Mouse (Mus musculus) midbrain, embryonic 11.5 days (tissue): ENCODE data around the gene Rab7b. TPM values are rescaled to one million over a fixed set of nuclear protein-coding genes. Genes with fewer than 3 reads are reported as not detected.

ENCODE experiments used
- ATAC-seq: fragments of 200-750 bp; cut with Nextera tagmentation; 2 replicates; pipeline ENCODE4 v1.8.0; 2017; ENCODE audit warnings: moderate TSS enrichment, moderate library complexity; ENCODE audit not compliant: low FRiP score
- DNase-seq: peaks from one replicate; pipeline ENCODE4 v3.0.0; 2015; ENCODE audit warnings: low spot score; ENCODE audit errors: missing footprints
- H3K27ac ChIP-seq: fragments of 300-500 bp; sonication (generic); 2 replicates; pipeline ENCODE4 v1.5.1; 2014; ENCODE audit warnings: low read depth, low read length
- H3K27me3 ChIP-seq: fragments of 300-500 bp; sonication (generic); 2 replicates; pipeline ENCODE4 v1.6.1; 2014; ENCODE audit warnings: mild to moderate bottlenecking, low read length, moderate library complexity, mixed read lengths; ENCODE audit not compliant: control insufficient read depth, insufficient read depth
- H3K36me3 ChIP-seq: fragments of 300-500 bp; sonication (generic); 2 replicates; pipeline ENCODE4 v1.6.1; 2014; ENCODE audit warnings: mild to moderate bottlenecking, low read length, moderate library complexity, mixed read lengths; ENCODE audit not compliant: control insufficient read depth, insufficient read depth
- H3K4me1 ChIP-seq: fragments of 300-500 bp; sonication (generic); 2 replicates; pipeline ENCODE4 v1.6.1; 2014; ENCODE audit warnings: low read length; ENCODE audit not compliant: control insufficient read depth, insufficient read depth
- H3K4me2 ChIP-seq: fragments of 300-500 bp; sonication (generic); 2 replicates; pipeline ENCODE4 v1.6.1; 2014; ENCODE audit warnings: mild to moderate bottlenecking, moderate library complexity
- H3K4me3 ChIP-seq: fragments of 300-500 bp; sonication (generic); 2 replicates; pipeline ENCODE4 v1.5.1; 2014; ENCODE audit warnings: low read depth, low read length
- H3K9ac ChIP-seq: fragments of 300-500 bp; sonication (generic); 2 replicates; pipeline ENCODE4 v1.6.1; 2014; ENCODE audit warnings: low read length
- H3K9me3 ChIP-seq: fragments of 300-500 bp; sonication (generic); 2 replicates; pipeline ENCODE4 v1.6.1; 2016; ENCODE audit warnings: low read length; ENCODE audit not compliant: control insufficient read depth
- WGBS: fragments of 180-500 bp; shearing (Covaris S2); extraction: QIAGEN DNeasy Blood & Tissue Kit; methylation state at CpG from one replicate; pipeline ENCODE4 v1.1.7; 2014; 5-methylcytosine and 5-hydroxymethylcytosine counted together
- polyA plus RNA-seq: library from polyadenylated mRNA; unstranded; fragments of >200 nt; fragmentation: Nextera tagmentation; extraction: Ambion mirVana; gene quantifications from 2 replicates; pipeline ENCODE4 v1.2.1, GENCODE M21; 2014

Rab7b gene
- polyA plus RNA-seq, 1 experiment from 2014 or later = 1.3 TPM

GRCm38 (mm10) chr1:131702094-131702766 lies 13.7 kb downstream of the Rab7b start:
- 81% methylated on average over 8 of the region's 8 CpGs for WGBS
- H3K9ac ChIP-seq = no peak overlapping the region
- no peak overlapping the region for H3K4me3 ChIP-seq
- no peaks in the 10 kb centered on the region for H3K9me3 ChIP-seq
- DNase-seq = no peak
- no peaks in the 10 kb centered on the region for H3K4me1 ChIP-seq
- no peaks in the 10 kb centered on the region for H3K36me3 ChIP-seq
- no peaks in the 10 kb centered on the region for H3K27me3 ChIP-seq
- ATAC-seq = no peak
- no peak overlapping the region for H3K4me2 ChIP-seq
- no peak overlapping the region for H3K27ac ChIP-seq

- no peaks in the 10 kb centered on the region for H3K9me3 ChIP-seq
- ATAC-seq (no peak), DNase-seq (no peak)
- no peaks in the 10 kb centered on the region for H3K4me1 ChIP-seq
- H3K4me3 ChIP-seq = no peak overlapping the region
- H3K27me3 ChIP-seq = no peaks in the 10 kb centered on the region
- no peak overlapping the region for H3K27ac ChIP-seq
- 84% methylated on average over 2 of the region's 2 CpGs for WGBS
- H3K36me3 ChIP-seq = no peaks in the 10 kb centered on the region
- no peak overlapping the region for H3K9ac ChIP-seq
- H3K4me2 ChIP-seq = no peak overlapping the region
Measured at GRCm38 (mm10) chr1:131703482-131703881, 15.0 kb downstream of the Rab7b start.

- Histone ChIP-seq H3K9me3 (no peaks in the 10 kb centered on the region), H3K4me2 (no peak overlapping the region), H3K4me3 (no peak overlapping the region), H3K27ac (no peak overlapping the region), H3K36me3 (no peaks in the 10 kb centered on the region), H3K27me3 (no peaks in the 10 kb centered on the region), H3K4me1 (no peaks in the 10 kb centered on the region), H3K9ac (no peak overlapping the region)
- no peak for DNase-seq
- ATAC-seq = no peak
- 26% methylated on average over 4 of the region's 4 CpGs for WGBS
Measured at GRCm38 (mm10) chr1:131708338-131708737, 19.8 kb downstream of the Rab7b start.

GRCm38 (mm10) chr1:131711518-131711917 lies 23.0 kb downstream of the Rab7b start:
- Histone ChIP-seq H3K4me3 (no peak overlapping the region), H3K27ac (no peak overlapping the region), H3K4me2 (no peak overlapping the region), H3K4me1 (no peaks in the 10 kb centered on the region), H3K9ac (no peak overlapping the region), H3K27me3 (no peaks in the 10 kb centered on the region), H3K9me3 (no peaks in the 10 kb centered on the region), H3K36me3 (no peaks in the 10 kb centered on the region)
- no peak for ATAC-seq
- 76% methylated on average over 10 of the region's 10 CpGs for WGBS
- no peak for DNase-seq

- H3K36me3 ChIP-seq = no peaks in the 10 kb centered on the region
- no peak overlapping the region for H3K4me3 ChIP-seq
- DNase-seq = peak; percentile 97
- H3K4me1 ChIP-seq = no peaks in the 10 kb centered on the region
- H3K9me3 ChIP-seq = no peaks in the 10 kb centered on the region
- H3K27ac ChIP-seq = no peak overlapping the region
- no peak overlapping the region for H3K4me2 ChIP-seq
- H3K9ac ChIP-seq = no peak overlapping the region
- WGBS = 31% methylated on average over 2 of the region's 2 CpGs
- ATAC-seq = peak; percentile 66
- H3K27me3 ChIP-seq = no peaks in the 10 kb centered on the region
Measured at GRCm38 (mm10) chr1:131712386-131712785, 23.9 kb downstream of the Rab7b start.

GRCm38 (mm10) chr1:131714388-131715337 lies 26.2 kb downstream of the Rab7b start:
- Histone ChIP-seq H3K27me3 (no peaks in the 10 kb centered on the region), H3K9me3 (no peaks in the 10 kb centered on the region), H3K27ac (no peak overlapping the region), H3K4me2 (no peak overlapping the region), H3K4me3 (no peak overlapping the region), H3K9ac (0 out of 2 replicates have a peak overlapping the region, but pooled peaks have one; percentile 9), H3K36me3 (no peaks in the 10 kb centered on the region), H3K4me1 (peaks cover 4% of the 10 kb centered on the region)
- DNase-seq (no peak), ATAC-seq (no peak)
- 73% methylated on average over 20 of the region's 20 CpGs for WGBS

GRCm38 (mm10) chr1:131718952-131719694 lies 30.6 kb downstream of the Rab7b start:
- DNase-seq (no peak), ATAC-seq (no peak)
- no peaks in the 10 kb centered on the region for H3K36me3 ChIP-seq
- WGBS = 58% methylated on average over 16 of the region's 16 CpGs
- no peak overlapping the region for H3K27ac ChIP-seq
- H3K4me1 ChIP-seq = peaks cover 11% of the 10 kb centered on the region
- H3K4me3 ChIP-seq = no peak overlapping the region
- H3K9me3 ChIP-seq = no peaks in the 10 kb centered on the region
- H3K27me3 ChIP-seq = no peaks in the 10 kb centered on the region
- H3K9ac ChIP-seq = no peak overlapping the region
- no peak overlapping the region for H3K4me2 ChIP-seq

- no peak overlapping the region for H3K9ac ChIP-seq
- no peak overlapping the region for H3K4me3 ChIP-seq
- H3K36me3 ChIP-seq = no peaks in the 10 kb centered on the region
- no peaks in the 10 kb centered on the region for H3K27me3 ChIP-seq
- no peak overlapping the region for H3K27ac ChIP-seq
- no peak overlapping the region for H3K4me2 ChIP-seq
- 90% methylated on average over 3 of the region's 3 CpGs for WGBS
- peaks cover 11% of the 10 kb centered on the region for H3K4me1 ChIP-seq
- H3K9me3 ChIP-seq = no peaks in the 10 kb centered on the region
- DNase-seq (peak; percentile 81), ATAC-seq (no peak)
Measured at GRCm38 (mm10) chr1:131721989-131722388, 33.5 kb downstream of the Rab7b start.
